Mouse (Mus musculus) retina, embryonic 14.5 days (tissue): ENCODE data around the gene Tec.

Source experiments
- DNase-seq: peaks from one replicate; pipeline ENCODE4 v3.0.0-alpha.2; 2015; ENCODE audit warnings: low spot score

Gene Tec

GRCm38 (mm10) chr5:72732885-72733284 lies 135.4 kb downstream of the Tec start:
- DNase-seq: no peak

DNA sequence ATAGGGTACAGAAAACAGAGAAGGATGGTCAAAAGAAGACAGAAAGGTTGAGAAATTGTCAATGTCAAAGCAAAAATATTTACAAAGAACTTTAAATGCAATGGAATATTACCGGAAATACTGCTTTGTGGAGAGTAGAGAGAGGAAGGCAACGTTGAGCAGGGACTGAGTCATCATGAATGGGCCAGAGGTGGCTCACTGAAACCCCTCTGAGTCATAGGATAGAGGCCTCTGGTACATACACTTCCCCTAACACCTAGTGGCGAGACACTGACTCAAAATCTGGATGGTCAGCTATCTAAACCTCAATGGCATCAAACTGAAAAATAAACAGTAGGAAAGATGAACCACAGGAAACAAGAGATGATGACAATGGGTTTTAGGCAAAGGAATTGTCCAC lies 142.9 kb downstream of the Tec start:
- DNase-seq: no peak

DNA sequence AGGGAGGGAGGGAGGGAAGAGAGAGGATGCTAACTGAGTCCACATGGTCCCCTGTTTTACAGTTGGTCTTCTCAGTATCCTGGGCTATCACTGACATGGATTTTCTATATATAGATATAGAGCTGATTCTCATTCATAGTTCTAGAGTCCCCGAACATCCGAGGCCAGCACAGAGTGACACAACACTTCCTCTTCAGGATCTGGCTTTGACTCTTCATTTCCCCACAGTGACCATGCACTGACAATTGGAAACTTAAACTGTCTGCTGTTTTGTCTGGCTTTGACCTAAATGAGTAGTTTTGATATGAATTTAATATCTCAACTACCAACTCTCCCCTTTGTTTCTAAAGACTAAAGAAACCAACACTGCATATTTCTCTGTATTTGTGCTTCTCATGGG lies 144.9 kb downstream of the Tec start:
- no peak for DNase-seq

GRCm38 (mm10) chr5:72720587-72720986 lies 147.7 kb downstream of the Tec start:
- no peak for DNase-seq

DNA sequence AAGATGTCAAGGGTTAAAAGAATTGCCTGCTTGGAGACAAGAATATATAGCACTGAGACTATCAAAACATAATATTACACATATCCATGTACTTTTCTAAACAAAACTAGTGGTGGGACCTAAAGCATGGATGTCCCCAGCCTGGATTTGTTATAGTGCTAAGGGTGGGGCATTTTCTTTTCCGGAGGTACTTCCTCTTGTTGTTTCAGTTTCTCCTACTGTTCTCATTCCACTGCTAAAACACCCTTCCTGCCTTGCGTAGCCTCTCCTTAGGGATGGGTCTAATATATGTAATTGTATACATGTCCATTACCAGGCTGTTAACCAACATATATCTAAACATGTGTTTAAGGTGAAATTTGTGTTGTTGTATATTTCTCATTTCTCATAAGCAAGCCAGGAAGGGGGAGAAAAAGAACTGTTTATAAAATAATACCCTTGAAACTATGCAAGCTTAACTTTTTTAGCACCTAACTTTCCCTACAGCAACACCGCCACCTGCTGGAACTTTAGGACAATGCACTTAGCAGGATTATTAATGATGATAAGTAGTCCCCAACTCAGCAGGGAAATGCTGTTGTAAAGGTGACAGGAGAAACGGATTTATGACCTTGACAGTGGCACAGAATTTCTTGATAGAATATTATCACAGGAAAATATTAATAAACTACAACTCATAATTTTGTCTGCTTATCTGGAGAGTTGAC lies 157.6 kb downstream of the Tec start:
- DNase-seq: peak; percentile 83

- no peak for DNase-seq
Measured at GRCm38 (mm10) chr5:72709976-72710375, 158.3 kb downstream of the Tec start.

- no peak for DNase-seq
Measured at GRCm38 (mm10) chr5:72709451-72709850, 158.8 kb downstream of the Tec start.

DNA sequence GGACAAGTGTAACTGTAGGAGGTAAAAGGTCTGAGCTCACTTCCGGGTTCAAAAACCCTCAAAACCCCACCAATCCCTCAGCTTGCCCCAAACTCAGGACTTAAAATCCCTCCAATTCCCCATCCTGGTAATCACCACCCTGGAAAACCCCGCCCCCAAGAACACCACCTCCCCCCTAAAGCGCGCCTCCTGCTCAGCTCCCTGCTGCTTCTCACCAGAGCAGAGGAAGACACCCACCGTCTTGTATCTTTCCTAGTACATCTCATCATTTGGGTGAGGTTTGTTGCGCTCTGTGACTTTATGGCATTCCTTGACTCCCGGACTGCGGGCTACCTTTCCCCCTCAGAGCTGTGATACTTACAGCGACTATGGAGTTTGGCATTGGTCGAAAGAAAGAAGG lies 161.6 kb downstream of the Tec start:
- no peak for DNase-seq

DNA sequence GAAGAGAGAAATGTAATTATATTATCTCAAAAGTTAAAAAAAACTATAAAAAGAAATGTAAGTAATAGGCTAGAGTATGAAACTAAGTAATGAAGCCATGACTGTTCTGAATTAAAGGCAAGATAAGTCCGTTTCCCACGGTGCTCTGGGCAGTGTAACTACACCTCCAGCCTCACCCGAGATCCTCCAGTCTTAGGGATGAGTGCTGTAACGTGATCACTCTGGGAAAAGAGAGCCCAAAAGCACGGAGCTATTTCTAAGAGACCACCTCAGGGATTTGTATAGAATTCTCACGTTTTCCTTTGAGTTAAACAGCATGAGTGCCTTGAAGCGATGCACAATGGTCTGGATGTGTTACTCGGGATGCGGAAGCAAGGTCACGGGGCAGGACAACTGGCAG lies 162.2 kb downstream of the Tec start:
- no peak for DNase-seq
